Mouse (Mus musculus) intestine, postnatal 0 days (tissue): ENCODE measurements around the gene Arnt. TPM values are rescaled to one million over a fixed set of nuclear protein-coding genes. Genes with fewer than 3 reads are reported as not detected.
A peak's percentile ranks its signal among the peaks of the same experiment; 100 is the strongest.

ENCODE experiments used
- ATAC-seq: fragments of 200-750 bp; cut with Nextera tagmentation; 2 replicates; pipeline ENCODE4 v1.8.0; 2017; ENCODE audit warnings: mild to moderate bottlenecking, moderate TSS enrichment, moderate library complexity
- H3K27ac ChIP-seq: fragments of 300-500 bp; sonication (generic); 2 replicates; pipeline ENCODE4 v1.5.1; 2014; ENCODE audit warnings: mild to moderate bottlenecking, low read depth, low read length, moderate library complexity
- H3K27me3 ChIP-seq: fragments of 300-500 bp; sonication (generic); replicated peaks from 2 replicates; pipeline ENCODE4 v1.6.1; 2014; ENCODE audit warnings: low read length, mixed read lengths; ENCODE audit not compliant: control insufficient read depth, insufficient read depth
- H3K36me3 ChIP-seq: fragments of 300-500 bp; sonication (generic); 2 replicates; pipeline ENCODE4 v1.6.1; 2014; ENCODE audit warnings: mild to moderate bottlenecking, moderate library complexity; ENCODE audit not compliant: control insufficient read depth, insufficient read depth
- H3K4me1 ChIP-seq: fragments of 300-500 bp; sonication (generic); replicated peaks from 2 replicates; pipeline ENCODE4 v1.6.1; 2014; ENCODE audit warnings: antibody characterized with exemption, low read length, mixed read lengths; ENCODE audit not compliant: control insufficient read depth, insufficient read depth
- H3K4me2 ChIP-seq: fragments of 300-500 bp; sonication (generic); replicated peaks from 2 replicates; pipeline ENCODE4 v1.6.1; 2014; ENCODE audit warnings: low read depth, mild to moderate bottlenecking, moderate library complexity
- H3K4me3 ChIP-seq: fragments of 300-500 bp; sonication (generic); 2 replicates; pipeline ENCODE4 v1.5.1; 2014; ENCODE audit warnings: low read depth, low read length
- H3K9ac ChIP-seq: fragments of 300-500 bp; sonication (generic); 2 replicates; pipeline ENCODE4 v1.6.1; 2014; ENCODE audit warnings: mild to moderate bottlenecking, low read depth, low read length
- H3K9me3 ChIP-seq: fragments of 300-500 bp; sonication (generic); 2 replicates; pipeline ENCODE4 v1.6.1; 2016; ENCODE audit warnings: mixed run types; ENCODE audit not compliant: control insufficient read depth
- CTCF ChIP-seq: sonication (generic); IDR thresholded peaks from 2 replicates; pipeline ENCODE4 v1.5.1; 2016; ENCODE audit warnings: low read depth, mild to moderate bottlenecking, control low read depth, antibody characterized with exemption, moderate library complexity
- WGBS: fragments of 180-500 bp; shearing (Covaris S2); extraction: QIAGEN DNeasy Blood & Tissue Kit; methylation state at CpG from one replicate; pipeline ENCODE4 v1.1.7; 2014; 5-methylcytosine and 5-hydroxymethylcytosine counted together
- polyA plus RNA-seq: library from polyadenylated mRNA; unstranded; fragments of >200 nt; fragmentation: Nextera tagmentation; extraction: Ambion mirVana; gene quantifications from 2 replicates; pipeline ENCODE4 v1.2.1, GENCODE M21; 2015

Gene Arnt
- polyA plus RNA-seq, 1 experiment from 2014 or later = 11.7 TPM

DNA sequence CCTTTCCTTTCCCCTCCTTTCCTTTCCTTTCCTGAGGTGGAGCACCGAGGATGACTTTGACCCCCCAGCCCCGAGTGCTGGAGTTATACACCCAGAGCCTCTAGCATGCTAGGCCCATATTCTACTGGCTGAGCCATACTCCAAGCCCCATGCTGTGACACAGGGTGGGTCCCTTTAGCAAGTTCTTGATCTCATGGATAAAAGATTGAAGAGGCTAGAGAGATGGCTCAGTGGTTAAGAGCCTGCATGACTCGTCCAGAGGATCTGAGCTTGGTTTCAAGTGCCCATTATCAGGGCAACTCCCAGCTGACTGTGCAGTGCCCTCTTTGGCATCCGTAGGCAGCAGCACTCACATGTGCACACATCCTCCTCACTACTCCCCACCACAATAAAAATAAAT lies 11.1 kb downstream of the Arnt start:
- no peak overlapping the region for H3K4me2 ChIP-seq
- H3K4me1 ChIP-seq = no peaks in the 10 kb centered on the region
- H3K27me3 ChIP-seq = no peaks in the 10 kb centered on the region
- 67% methylated on average over 4 of the region's 4 CpGs for WGBS
- ATAC-seq = no peak
- no peak overlapping the region for H3K27ac ChIP-seq
- no peak overlapping the region for H3K4me3 ChIP-seq
- TF ChIP-seq CTCF = no peak
- H3K9me3 ChIP-seq = no peaks in the 10 kb centered on the region
- H3K36me3 ChIP-seq = peaks cover 9% of the 10 kb centered on the region; the same call in 1 of the 2 replicates
- H3K9ac ChIP-seq = no peak overlapping the region

DNA sequence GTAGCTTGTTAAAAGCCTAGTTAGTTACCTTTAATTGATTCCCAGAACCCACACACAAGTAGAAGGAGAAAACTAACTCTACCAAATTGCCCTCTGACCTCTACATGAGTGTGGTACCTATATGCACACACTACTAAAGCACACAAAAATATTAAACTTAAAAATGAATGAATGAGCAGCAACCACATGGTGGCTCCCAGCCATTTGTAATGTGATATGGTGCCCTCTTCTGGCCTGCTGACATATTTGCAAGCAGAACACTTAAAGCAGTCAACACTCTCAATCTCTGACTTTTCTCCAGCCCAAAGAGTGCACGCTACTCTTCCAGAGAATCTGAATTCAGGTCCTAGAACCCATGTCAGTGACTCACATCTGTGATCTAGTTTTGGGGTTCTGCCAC lies 16.2 kb downstream of the Arnt start:
- ATAC-seq = no peak
- Histone ChIP-seq H3K4me3 (no peak overlapping the region), H3K27ac (no peak overlapping the region), H3K9ac (no peak overlapping the region), H3K36me3 (peaks cover 30% of the 10 kb centered on the region), H3K4me1 (no peaks in the 10 kb centered on the region), H3K9me3 (no peaks in the 10 kb centered on the region), H3K4me2 (no peak overlapping the region), H3K27me3 (no peaks in the 10 kb centered on the region)
- TF ChIP-seq CTCF = peak; percentile 86
- 47% methylated on average over 1 of the region's 1 CpGs for WGBS

- no peaks in the 10 kb centered on the region for H3K4me1 ChIP-seq
- no peak overlapping the region for H3K4me2 ChIP-seq
- no peak for ATAC-seq
- no peaks in the 10 kb centered on the region for H3K9me3 ChIP-seq
- H3K27ac ChIP-seq = no peak overlapping the region
- H3K36me3 ChIP-seq = peaks cover 29% of the 10 kb centered on the region
- H3K4me3 ChIP-seq = no peak overlapping the region
- 88% methylated on average over 3 of the region's 3 CpGs for WGBS
- no peak for TF ChIP-seq CTCF
- no peaks in the 10 kb centered on the region for H3K27me3 ChIP-seq
- no peak overlapping the region for H3K9ac ChIP-seq
Observed at GRCm38 (mm10) chr3:95450915-95451314, 16.7 kb downstream of the Arnt start.

DNA sequence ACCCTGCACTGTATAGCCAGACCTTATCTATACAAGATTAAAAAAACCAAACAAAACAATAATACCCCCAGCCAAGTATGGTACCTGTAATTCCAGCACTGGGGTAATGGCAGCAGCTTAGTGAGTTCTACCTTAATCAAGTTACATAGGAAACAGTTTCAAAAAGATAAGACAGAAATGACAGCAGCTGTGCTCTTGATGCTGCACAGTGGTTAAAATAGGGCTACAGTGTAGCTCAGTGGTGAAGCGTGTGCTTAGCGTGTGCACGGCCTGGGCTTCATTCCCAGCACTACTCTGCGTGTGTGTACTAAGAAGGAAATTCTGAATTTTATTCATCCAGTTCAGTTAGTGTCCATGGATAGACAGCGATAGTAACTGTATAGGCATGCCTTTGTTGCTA lies 22.2 kb downstream of the Arnt start:
- H3K9ac ChIP-seq = no peak overlapping the region
- H3K36me3 ChIP-seq = peaks cover 35% of the 10 kb centered on the region
- TF ChIP-seq CTCF = no peak
- WGBS = 98% methylated on average over 5 of the region's 5 CpGs
- H3K27me3 ChIP-seq = no peaks in the 10 kb centered on the region
- no peaks in the 10 kb centered on the region for H3K9me3 ChIP-seq
- H3K4me3 ChIP-seq = no peak overlapping the region
- H3K4me2 ChIP-seq = no peak overlapping the region
- no peak for ATAC-seq
- H3K4me1 ChIP-seq = no peaks in the 10 kb centered on the region
- no peak overlapping the region for H3K27ac ChIP-seq

GRCm38 (mm10) chr3:95457758-95458157 lies 23.6 kb downstream of the Arnt start:
- 75% methylated on average over 3 of the region's 3 CpGs for WGBS
- H3K9me3 ChIP-seq = no peaks in the 10 kb centered on the region
- H3K9ac ChIP-seq = no peak overlapping the region
- H3K4me3 ChIP-seq = no peak overlapping the region
- H3K27me3 ChIP-seq = no peaks in the 10 kb centered on the region
- H3K36me3 ChIP-seq = peaks cover 27% of the 10 kb centered on the region
- H3K4me1 ChIP-seq = no peaks in the 10 kb centered on the region
- no peak overlapping the region for H3K4me2 ChIP-seq
- no peak for TF ChIP-seq CTCF
- no peak overlapping the region for H3K27ac ChIP-seq
- ATAC-seq = no peak

DNA sequence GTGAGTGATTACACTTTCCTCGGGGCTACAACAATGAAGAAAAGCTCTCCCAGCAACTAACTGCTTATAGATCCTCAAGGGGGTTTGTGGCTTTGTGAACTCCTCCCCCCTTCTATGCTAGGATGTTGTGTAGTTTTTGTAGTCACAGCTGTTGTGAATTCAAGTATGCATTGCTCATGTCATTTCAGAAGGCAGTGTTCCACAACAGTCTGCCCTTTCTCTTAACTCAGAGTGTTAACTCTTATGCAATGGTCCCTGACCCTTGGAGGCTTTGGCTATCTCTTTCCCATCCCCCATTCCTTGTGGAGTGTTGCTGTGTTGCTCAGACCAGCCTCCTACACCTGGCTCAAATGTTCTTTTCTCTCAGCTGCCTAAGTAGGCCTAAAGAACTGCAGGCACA lies 25.2 kb downstream of the Arnt start:
- no peak for TF ChIP-seq CTCF
- H3K4me3 ChIP-seq = no peak overlapping the region
- no peak overlapping the region for H3K27ac ChIP-seq
- ATAC-seq = no peak
- no peak overlapping the region for H3K4me2 ChIP-seq
- H3K27me3 ChIP-seq = no peaks in the 10 kb centered on the region
- H3K4me1 ChIP-seq = no peaks in the 10 kb centered on the region
- 76% methylated on average over 1 of the region's 1 CpGs for WGBS
- peaks cover 21% of the 10 kb centered on the region; the same call in 1 of the 2 replicates for H3K36me3 ChIP-seq
- no peaks in the 10 kb centered on the region for H3K9me3 ChIP-seq
- H3K9ac ChIP-seq = no peak overlapping the region

DNA sequence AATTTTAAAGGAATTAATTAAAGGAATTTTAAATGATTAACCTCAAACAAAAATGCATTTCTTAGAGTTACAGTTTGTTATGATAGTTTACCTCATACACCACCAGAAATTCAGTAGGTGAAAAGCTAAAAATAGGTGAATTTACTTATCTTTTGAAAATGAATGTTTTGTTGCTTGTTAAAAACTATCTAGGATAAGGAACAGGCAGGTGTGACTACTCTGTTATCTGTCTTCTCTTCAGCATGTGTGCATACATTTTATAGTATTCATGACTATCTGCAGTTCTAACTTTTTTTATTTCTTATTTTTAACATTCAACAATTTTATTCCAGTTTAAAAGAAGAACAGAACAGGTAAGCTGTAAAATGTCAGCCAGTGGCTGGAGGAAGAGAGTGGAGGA lies 29.7 kb downstream of the Arnt start:
- no peak overlapping the region for H3K27ac ChIP-seq
- peaks cover 32% of the 10 kb centered on the region for H3K36me3 ChIP-seq
- TF ChIP-seq CTCF = no peak
- no peaks in the 10 kb centered on the region for H3K9me3 ChIP-seq
- H3K4me2 ChIP-seq = no peak overlapping the region
- H3K27me3 ChIP-seq = no peaks in the 10 kb centered on the region
- H3K4me1 ChIP-seq = no peaks in the 10 kb centered on the region
- H3K9ac ChIP-seq = no peak overlapping the region
- no peak for ATAC-seq
- H3K4me3 ChIP-seq = no peak overlapping the region
